In the genomic region with DNA sequence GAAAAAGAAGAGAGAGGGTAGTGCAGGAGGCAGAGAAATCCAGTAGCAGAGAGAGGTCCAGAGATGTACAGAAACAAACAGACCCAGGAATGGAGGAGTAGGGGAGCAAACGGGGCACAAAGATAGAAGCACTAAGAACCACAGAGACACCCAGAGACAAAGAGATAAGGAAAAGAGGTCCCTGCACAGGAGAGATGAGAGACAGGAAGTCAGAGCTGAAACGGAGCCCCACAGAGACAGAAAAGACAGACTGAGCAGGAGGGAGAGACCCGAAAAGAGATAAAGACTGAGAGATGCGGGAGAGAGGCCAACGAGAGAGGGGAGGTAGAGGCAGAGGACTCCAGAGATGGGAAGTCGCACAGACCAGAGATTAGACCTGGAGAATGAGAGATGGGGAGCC, we compare ENCODE assay signal across 12 mouse cellular contexts. TPM values are rescaled to one million over a fixed set of nuclear protein-coding genes. Genes with fewer than 3 reads are reported as not detected.
DNase-seq lines count a peak whose midpoint lies in the region; ATAC-seq lines count a peak whose summit lies in the region.
"Had no signal": no experiment of that assay in that cellular context is flagged by ENCODE, and none has a peak within 500 bp of the region (broad histone marks: within the 10 kb centered on the region; RNA-seq: fewer than 3 reads in every experiment).

No protein-coding gene starts in this region.

- H3K9me3 ChIP-seq in hindbrain, embryonic 12.5 days (replicated peaks) = no peaks in the 10 kb centered on the region
- no peaks in the 10 kb centered on the region for H3K9me3 ChIP-seq in midbrain, embryonic 11.5 days (ENCODE audit: control insufficient read depth, low read length)
- H3K9me3 ChIP-seq: G1E had no signal

- intact Hi-C loops in heart, postnatal 36 days (cut with DNase I) = no loop called here

- peak overlapping the region; percentile 98 for H3K27ac ChIP-seq in hindbrain, embryonic 12.5 days
- 0 out of 2 replicates have a peak overlapping the region, but pooled peaks have one; percentile 27 for H3K27ac ChIP-seq in midbrain, embryonic 11.5 days (ENCODE audit: low read depth, low read length)

- peak overlapping the region; percentile 64 for H3K4me3 ChIP-seq in hindbrain, embryonic 12.5 days
- peak overlapping the region; percentile 53 for H3K4me3 ChIP-seq in midbrain, embryonic 11.5 days (ENCODE audit: low read depth, low read length)

- H3K4me2 ChIP-seq in hindbrain, embryonic 12.5 days (replicated peaks) = peak overlapping the region; percentile 70
- peak overlapping the region; percentile 80 for H3K4me2 ChIP-seq in midbrain, embryonic 11.5 days

- peaks cover 41% of the 10 kb centered on the region for H3K4me1 ChIP-seq in hindbrain, embryonic 12.5 days
- H3K4me1 ChIP-seq in midbrain, embryonic 11.5 days (ENCODE audit: control insufficient read depth, insufficient read depth, low read length) = peaks cover 28% of the 10 kb centered on the region

- H3K9ac ChIP-seq in hindbrain, embryonic 12.5 days = peak overlapping the region; percentile 2; the same call in 1 of the 2 replicates
- peak overlapping the region; percentile 85; the same call in 1 of the 2 replicates for H3K9ac ChIP-seq in midbrain, embryonic 11.5 days (ENCODE audit: low read length)

- no peaks in the 10 kb centered on the region for H3K36me3 ChIP-seq in hindbrain, embryonic 12.5 days
- no peaks in the 10 kb centered on the region for H3K36me3 ChIP-seq in midbrain, embryonic 11.5 days (ENCODE audit: control insufficient read depth, insufficient read depth, low read length)
- H3K36me3 ChIP-seq: G1E had no signal

- peaks cover 73% of the 10 kb centered on the region for H3K27me3 ChIP-seq in hindbrain, embryonic 12.5 days
- peaks cover 40% of the 10 kb centered on the region for H3K27me3 ChIP-seq in midbrain, embryonic 11.5 days (ENCODE audit: control insufficient read depth, insufficient read depth, low read length)

- ATAC-seq in hindbrain, embryonic 12.5 days (ENCODE audit: low FRiP score) = no peak
- no peak for ATAC-seq in midbrain, embryonic 11.5 days (ENCODE audit: low FRiP score)

- WGBS in hindbrain, embryonic 12.5 days = 6% methylated on average over 6 of the region's 6 CpGs
- WGBS in midbrain, embryonic 11.5 days = 4% methylated on average over 6 of the region's 6 CpGs

- DNase-seq in CD4-positive, CD25-positive, alpha-beta regulatory T cell, adult 2 months (ENCODE audit: low read depth, low spot score) = peak; percentile 23
- DNase-seq in MEL-GATA-1-ER (ENCODE audit: extremely low read depth, low read depth) = peak; percentile 85
- DNase-seq in midbrain, embryonic 11.5 days (ENCODE audit: low spot score, missing footprints) = no peak
- DNase-seq in spleen, postnatal 14 days (ENCODE audit: low spot score in 2 of 2) = no peak
- DNase-seq in urinary bladder, postnatal 36 days (ENCODE audit: low spot score in 2 of 2) = no peak
- no peak for DNase-seq in heart, postnatal 36 days
- DNase-seq: adrenal gland, adult 2 months; gastrocnemius, postnatal 14 days; lung, embryonic 14.5 days; thymus, postnatal 25 days had no signal

RNA-seq across cellular contexts. Expression of a gene that starts 1.0 kb away (rescaled TPM):
- 38.6 and 40.3 TPM in 2 replicates for polyA plus RNA-seq in hindbrain, embryonic 12.5 days (2016; fragmentation: Nextera tagmentation; extraction: Ambion mirVana)
- polyA plus RNA-seq in midbrain, embryonic 11.5 days (2014; fragmentation: Nextera tagmentation; extraction: Ambion mirVana) = 26.6 and 31.3 TPM in 2 replicates
- under 1 TPM; 0.53 to 0.68 TPM for total RNA-seq in heart, postnatal 36 days (2021)

RNA-seq across cellular contexts. Expression of a gene that starts 39.9 kb away (rescaled TPM):
- 11.9 and 13.9 TPM in 2 replicates for polyA plus RNA-seq in hindbrain, embryonic 12.5 days (2016; fragmentation: Nextera tagmentation; extraction: Ambion mirVana)
- 6.9 and 7.7 TPM in 2 replicates for polyA plus RNA-seq in midbrain, embryonic 11.5 days (2014; fragmentation: Nextera tagmentation; extraction: Ambion mirVana)
- 10 to 100 TPM; 17.3 to 22.2 TPM for total RNA-seq in heart, postnatal 36 days (2021)

RNA-seq across cellular contexts. Expression of a gene that starts 40.7 kb away (rescaled TPM):
- polyA plus RNA-seq in hindbrain, embryonic 12.5 days (2016; fragmentation: Nextera tagmentation; extraction: Ambion mirVana) = 2.3 and 2.9 TPM in 2 replicates
- polyA plus RNA-seq in midbrain, embryonic 11.5 days (2014; fragmentation: Nextera tagmentation; extraction: Ambion mirVana) = 2.7 and 3.2 TPM in 2 replicates
- 1 to 10 TPM; 8.9 to 10.0 TPM for total RNA-seq in heart, postnatal 36 days (2021)

RNA-seq across cellular contexts. Expression of a gene that starts 57.1 kb away (rescaled TPM):
- polyA plus RNA-seq in hindbrain, embryonic 12.5 days (2016; fragmentation: Nextera tagmentation; extraction: Ambion mirVana) = 17.2 and 19.6 TPM in 2 replicates
- polyA plus RNA-seq in midbrain, embryonic 11.5 days (2014; fragmentation: Nextera tagmentation; extraction: Ambion mirVana) = 12.8 and 14.6 TPM in 2 replicates
- 10 to 100 TPM; 67.5 to 69.2 TPM for total RNA-seq in heart, postnatal 36 days (2021)

Comparison
In these comparisons a context has a peak if more than half of its experiments do, and no peak if none do; other contexts are left out.
1. DNase-seq: peak in CD4-positive, CD25-positive, alpha-beta regulatory T cell, adult 2 months (single experiment) and MEL-GATA-1-ER (single experiment); none in midbrain, embryonic 11.5 days (single experiment), spleen, postnatal 14 days (0 of 2), urinary bladder, postnatal 36 days (0 of 2) and heart, postnatal 36 days (0 of 2).